Mouse (Mus musculus) thymus, adult 2 months (tissue): ENCODE measurements around the gene Fchsd2. TPM values are rescaled to one million over a fixed set of nuclear protein-coding genes. Genes with fewer than 3 reads are reported as not detected.

Experiments used
- DNase-seq: peaks from one replicate; pipeline ENCODE4 v3.0.0; 2021
- H3K27ac ChIP-seq: fragments of 200-500 bp; 2 replicates; pipeline ENCODE4 v1.5.1; 2012; ENCODE audit warnings: low read length, control low read depth; ENCODE audit not compliant: control insufficient read depth, insufficient read depth
- H3K27me3 ChIP-seq: fragments of 200-500 bp; 2 replicates; pipeline ENCODE4 v1.6.1; 2012; ENCODE audit warnings: mild to moderate bottlenecking, low read length, moderate library complexity, mixed read lengths; ENCODE audit not compliant: control insufficient read depth, insufficient read depth
- H3K36me3 ChIP-seq: fragments of 200-500 bp; 2 replicates; pipeline ENCODE4 v1.6.1; 2012; ENCODE audit warnings: mild to moderate bottlenecking, low read length, moderate library complexity; ENCODE audit not compliant: control insufficient read depth, insufficient read depth
- H3K4me1 ChIP-seq: fragments of 200-500 bp; replicated peaks from 2 replicates; pipeline ENCODE4 v1.6.1; 2012; ENCODE audit warnings: low read length; ENCODE audit not compliant: control insufficient read depth, insufficient read depth
- H3K4me3 ChIP-seq: fragments of 200-500 bp; 2 replicates; pipeline ENCODE4 v1.5.1; 2012; ENCODE audit warnings: mild to moderate bottlenecking, low read length, control low read depth, moderate library complexity; ENCODE audit not compliant: control insufficient read depth, insufficient read depth
- CTCF ChIP-seq: fragments of 200-500 bp; IDR thresholded peaks from 2 replicates; pipeline ENCODE4 v1.5.1; 2012; ENCODE audit warnings: mild to moderate bottlenecking, control low read depth, low read length, moderate library complexity, borderline replicate concordance; ENCODE audit not compliant: control insufficient read depth, poor library complexity, insufficient read depth; ENCODE audit errors: extremely low read depth
- POLR2A ChIP-seq: fragments of 200-500 bp; IDR thresholded peaks from 2 replicates; pipeline ENCODE4 v1.6.1; 2012; ENCODE audit warnings: mild to moderate bottlenecking, low read length, control low read depth, moderate library complexity; ENCODE audit not compliant: control insufficient read depth, poor library complexity, insufficient read depth; ENCODE audit errors: extremely low read depth
- WGBS: fragments of 180-500 bp; shearing (Covaris S2); methylation state at CpG from one replicate; pipeline ENCODE4 v1.1.7; 2018; 5-methylcytosine and 5-hydroxymethylcytosine counted together
- polyA plus RNA-seq: library from polyadenylated mRNA; depleted of rRNA; stranded (reverse); fragments of >200 nt; gene quantifications from 2 replicates; pipeline ENCODE4 v1.2.3, GENCODE M21; 2012

Gene Fchsd2
- polyA plus RNA-seq, 1 experiment = 14.3 TPM

DNA sequence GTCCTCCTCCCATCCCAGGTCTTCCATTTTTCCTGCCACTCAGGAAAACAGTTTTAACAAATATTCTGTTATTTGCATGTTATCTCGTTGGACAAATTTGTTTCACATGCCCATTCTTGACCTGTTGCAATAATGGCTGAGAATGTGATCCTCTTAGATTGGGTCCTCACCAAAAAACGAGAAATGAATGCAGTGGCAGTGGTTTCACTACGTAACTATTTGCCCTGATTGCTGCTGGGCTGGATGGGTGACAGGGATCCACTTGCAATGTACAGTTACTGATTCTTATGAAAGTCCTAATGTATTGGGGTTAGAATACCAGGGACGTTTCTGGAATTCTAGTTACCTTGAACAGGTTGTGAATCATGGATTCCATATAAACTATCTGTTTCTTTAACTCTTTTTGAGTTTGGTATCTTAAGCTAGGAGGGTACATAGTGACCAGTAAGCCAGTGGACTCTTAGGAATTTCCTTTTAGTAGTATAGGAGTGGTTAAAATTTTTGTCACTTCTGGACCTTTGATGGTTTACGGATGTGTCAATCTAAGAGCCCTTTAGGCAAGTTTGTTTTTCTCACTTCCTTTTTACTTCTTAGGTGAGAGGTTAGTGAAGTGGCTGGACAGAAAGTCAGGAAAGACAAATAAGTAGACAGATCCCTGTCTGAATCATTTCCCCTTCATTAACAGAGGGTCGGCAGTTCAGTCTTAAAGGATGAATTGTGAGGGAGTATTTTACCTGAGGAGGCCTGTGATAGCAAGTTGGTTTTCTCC, 31.1 kb downstream of the Fchsd2 start:
- Histone ChIP-seq H3K36me3 (0 out of 2 replicates have a peak, but pooled peaks cover 10% of the 10 kb centered on the region), H3K27me3 (no peaks in the 10 kb centered on the region), H3K4me1 (no peaks in the 10 kb centered on the region), H3K27ac (no peak overlapping the region), H3K4me3 (no peak overlapping the region)
- TF ChIP-seq CTCF = no peak
- no peak for TF ChIP-seq POLR2A
- 91% methylated on average over 6 of the region's 6 CpGs for WGBS
- no peak for DNase-seq

DNA sequence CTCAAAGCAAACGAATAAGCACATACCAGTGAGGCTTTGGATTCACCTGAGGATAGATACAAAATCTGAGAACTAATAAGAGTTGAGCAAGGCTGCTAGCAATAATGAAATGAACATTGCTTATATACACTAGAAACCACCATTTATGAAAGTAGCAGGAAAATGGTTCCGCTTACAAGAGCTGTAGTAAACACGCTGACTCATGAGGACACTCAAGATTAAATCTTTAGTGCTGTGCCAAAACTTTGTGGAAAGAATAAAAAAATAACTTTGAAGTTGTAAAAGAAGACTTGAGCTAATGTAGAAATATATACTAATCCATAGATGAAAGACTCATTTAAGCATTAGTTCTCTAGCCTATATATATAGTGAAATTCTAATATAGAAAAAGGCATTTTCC, 35.1 kb downstream of the Fchsd2 start:
- Histone ChIP-seq H3K36me3 (no peaks in the 10 kb centered on the region), H3K4me3 (no peak overlapping the region), H3K4me1 (no peaks in the 10 kb centered on the region), H3K27ac (no peak overlapping the region), H3K27me3 (no peaks in the 10 kb centered on the region)
- TF ChIP-seq POLR2A = no peak
- TF ChIP-seq CTCF = no peak
- DNase-seq = no peak
- 67% methylated on average over 3 of the region's 3 CpGs for WGBS

DNA sequence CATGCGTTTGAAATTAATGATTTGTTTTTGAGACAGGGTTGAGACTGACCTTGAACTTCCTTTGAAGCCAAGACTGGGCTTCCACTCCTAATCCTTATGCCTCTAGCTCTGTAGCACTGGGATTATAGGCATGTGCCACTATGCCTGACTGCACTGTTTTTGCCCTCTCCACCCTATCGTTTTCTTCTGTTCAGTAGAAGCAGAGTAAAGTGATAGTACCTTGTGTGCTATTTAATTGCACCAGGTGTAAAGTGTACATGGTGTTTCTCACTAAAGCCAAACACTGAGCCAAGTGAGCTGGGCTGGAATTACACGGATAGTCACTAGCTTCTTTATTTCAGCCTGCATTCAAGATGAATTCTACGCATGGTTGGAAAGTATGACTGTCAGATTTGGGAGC, 35.9 kb downstream of the Fchsd2 start:
- DNase-seq = no peak
- WGBS = 92% methylated on average over 4 of the region's 4 CpGs
- H3K36me3 ChIP-seq = no peaks in the 10 kb centered on the region
- no peak overlapping the region for H3K27ac ChIP-seq
- no peak for TF ChIP-seq CTCF
- no peak for TF ChIP-seq POLR2A
- no peaks in the 10 kb centered on the region for H3K27me3 ChIP-seq
- H3K4me1 ChIP-seq = no peaks in the 10 kb centered on the region
- H3K4me3 ChIP-seq = no peak overlapping the region

DNA sequence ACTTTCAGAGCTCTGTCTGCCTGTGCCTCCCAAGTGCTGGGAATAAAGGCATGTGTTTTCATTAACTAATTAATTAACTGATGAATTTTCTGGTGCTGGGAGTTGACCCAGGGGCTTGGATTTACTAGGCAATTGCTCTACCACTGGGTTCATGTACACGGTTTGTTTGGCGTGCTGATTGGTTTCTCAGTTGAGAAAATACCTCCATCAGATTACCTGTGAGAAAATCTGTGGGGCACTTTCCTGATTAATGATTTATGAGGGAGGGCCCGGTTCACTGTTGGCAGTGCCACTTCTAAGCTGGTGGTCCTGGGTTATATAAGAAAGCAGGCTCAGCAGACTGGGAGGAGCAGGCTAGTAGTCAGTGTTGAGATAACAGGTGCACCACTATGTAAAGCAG, 38.0 kb downstream of the Fchsd2 start:
- TF ChIP-seq CTCF (no peak), POLR2A (no peak)
- DNase-seq = no peak
- Histone ChIP-seq H3K4me1 (no peaks in the 10 kb centered on the region), H3K36me3 (no peaks in the 10 kb centered on the region), H3K27ac (no peak overlapping the region), H3K4me3 (no peak overlapping the region), H3K27me3 (no peaks in the 10 kb centered on the region)
- WGBS = 93% methylated on average over 3 of the region's 3 CpGs

DNA sequence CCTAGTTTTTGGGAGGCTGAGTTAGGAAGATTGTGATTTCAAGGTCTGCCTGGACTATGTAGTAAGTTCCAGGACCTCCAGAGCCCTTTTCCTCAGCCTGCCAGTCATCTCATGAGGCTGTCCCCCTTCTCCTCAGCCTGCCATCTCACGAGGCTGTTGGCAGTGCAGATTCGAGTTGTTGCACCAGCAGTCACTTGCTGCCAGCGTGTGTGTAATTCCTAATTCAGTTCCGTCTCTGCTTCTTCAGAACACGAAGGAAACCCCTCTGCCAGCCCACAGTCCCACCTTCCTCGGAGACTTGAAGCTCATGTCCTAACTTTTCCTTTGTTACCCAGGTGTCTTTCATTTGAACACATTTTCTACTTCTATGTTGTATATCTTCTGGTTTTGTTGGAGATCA, 38.6 kb downstream of the Fchsd2 start:
- DNase-seq = no peak
- Histone ChIP-seq H3K4me3 (no peak overlapping the region), H3K4me1 (no peaks in the 10 kb centered on the region), H3K36me3 (no peaks in the 10 kb centered on the region), H3K27me3 (no peaks in the 10 kb centered on the region), H3K27ac (no peak overlapping the region)
- 92% methylated on average over 6 of the region's 6 CpGs for WGBS
- TF ChIP-seq CTCF (no peak), POLR2A (no peak)

DNA sequence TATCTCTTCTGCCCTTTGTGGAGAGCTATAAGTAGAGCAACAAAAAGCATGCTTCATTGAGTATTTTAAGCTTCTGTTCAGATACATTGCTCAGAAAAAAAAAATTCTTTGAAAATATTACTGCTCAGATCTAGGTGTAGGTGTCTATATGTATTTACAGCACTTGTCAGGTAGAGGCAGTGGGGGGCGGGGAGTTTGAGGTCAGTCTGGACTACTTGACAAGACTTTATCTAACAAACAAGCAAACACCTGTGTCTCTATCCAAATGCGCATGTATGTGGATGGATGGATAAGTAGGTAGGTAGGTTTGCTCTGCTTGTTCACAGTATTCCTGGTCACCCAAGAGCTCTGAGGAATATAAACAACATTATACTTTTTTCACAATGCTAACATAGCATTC, 40.9 kb downstream of the Fchsd2 start:
- H3K27ac ChIP-seq = no peak overlapping the region
- H3K27me3 ChIP-seq = no peaks in the 10 kb centered on the region
- H3K36me3 ChIP-seq = no peaks in the 10 kb centered on the region
- DNase-seq = no peak
- no peak for TF ChIP-seq CTCF
- WGBS = 97% methylated on average over 2 of the region's 2 CpGs
- H3K4me1 ChIP-seq = no peaks in the 10 kb centered on the region
- H3K4me3 ChIP-seq = no peak overlapping the region

DNA sequence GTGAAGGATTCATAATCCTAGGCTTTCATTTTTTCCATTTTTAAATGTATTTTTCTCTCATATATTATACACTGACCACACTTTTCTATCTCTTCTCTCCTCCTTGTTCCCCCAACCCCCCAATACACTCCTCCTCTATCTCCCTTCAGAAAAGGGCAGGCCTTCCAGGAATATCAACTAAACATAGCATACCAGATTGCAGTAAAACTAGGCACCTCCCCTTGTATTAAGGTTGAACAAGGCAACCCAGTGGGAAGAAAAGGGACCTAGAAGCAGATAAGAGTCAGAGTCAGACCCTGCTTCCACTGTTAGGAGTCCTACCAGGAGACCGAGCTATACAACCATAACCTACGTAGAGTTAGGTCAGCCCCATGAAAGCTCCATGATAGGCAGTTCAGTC, 41.5 kb downstream of the Fchsd2 start:
- H3K27ac ChIP-seq = no peak overlapping the region
- H3K4me1 ChIP-seq = no peaks in the 10 kb centered on the region
- 99% methylated on average over 2 of the region's 2 CpGs for WGBS
- TF ChIP-seq CTCF = no peak
- TF ChIP-seq POLR2A = no peak
- H3K27me3 ChIP-seq = no peaks in the 10 kb centered on the region
- no peak for DNase-seq
- H3K4me3 ChIP-seq = no peak overlapping the region
- H3K36me3 ChIP-seq = no peaks in the 10 kb centered on the region
